Mouse (Mus musculus) thymus, postnatal 4 days (tissue): ENCODE data around the gene Lacc1.
"Not testable (repeated sequence)": the region's sequence is repeated elsewhere in the genome, so short reads cannot be mapped to it uniquely, and the experiment has no call there.

Experiments used
- DNase-seq: peaks from one replicate; pipeline ENCODE4 v3.0.0; 2021

Gene Lacc1

DNA sequence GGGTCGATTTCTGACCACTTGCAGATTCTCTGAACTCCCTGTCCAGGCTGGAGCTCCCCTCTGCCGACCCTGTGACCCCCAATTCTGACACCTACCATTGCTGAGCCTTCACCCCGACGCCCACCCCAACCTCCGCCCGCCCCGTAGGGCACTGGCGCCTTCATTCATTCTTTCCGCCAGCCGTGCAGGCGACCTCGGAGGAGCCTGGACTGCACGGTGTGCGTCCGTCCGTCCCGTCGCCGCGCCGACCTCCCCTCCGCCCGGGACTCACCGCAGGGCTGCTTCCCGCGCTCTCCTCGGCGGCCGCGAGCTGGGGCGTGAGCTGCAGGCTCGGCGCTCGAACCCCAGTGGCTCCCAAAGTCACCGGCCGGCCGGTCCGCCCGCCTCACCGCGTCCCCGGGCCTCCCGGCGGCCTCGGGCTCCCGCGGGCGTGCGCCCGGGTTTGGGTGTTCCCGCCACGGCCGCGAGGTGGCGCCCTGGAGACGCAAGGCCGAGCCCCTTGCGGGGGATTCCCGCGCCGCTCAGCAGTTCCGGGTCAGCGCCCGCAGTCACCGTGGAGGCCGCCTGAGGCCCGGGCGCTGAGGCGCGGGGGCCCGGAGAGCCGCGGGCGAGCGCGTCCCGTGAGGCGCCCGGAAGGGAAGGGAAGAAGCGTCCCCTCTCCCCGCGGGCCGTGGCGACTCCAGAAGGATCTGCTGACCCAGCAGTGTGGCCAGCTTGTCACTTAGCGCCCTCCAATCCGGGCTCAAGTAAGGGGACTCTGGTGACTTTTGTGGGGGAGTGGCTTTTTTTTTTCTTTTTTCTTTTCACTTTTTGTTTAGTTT lies at the start of gene Lacc1, which contains the start of gene Ccdc122:
Gene Lacc1, minus strand, starts transcription at position 679 of the 821 bp plus-strand sequence.
Gene Ccdc122, plus strand, starts transcription at position 547 of the 821 bp plus-strand sequence.
- peak; percentile 93 for DNase-seq

GRCm38 (mm10) chr14:77081248-77081647 lies 44.5 kb upstream of the Lacc1 start:
- no peak for DNase-seq

DNA sequence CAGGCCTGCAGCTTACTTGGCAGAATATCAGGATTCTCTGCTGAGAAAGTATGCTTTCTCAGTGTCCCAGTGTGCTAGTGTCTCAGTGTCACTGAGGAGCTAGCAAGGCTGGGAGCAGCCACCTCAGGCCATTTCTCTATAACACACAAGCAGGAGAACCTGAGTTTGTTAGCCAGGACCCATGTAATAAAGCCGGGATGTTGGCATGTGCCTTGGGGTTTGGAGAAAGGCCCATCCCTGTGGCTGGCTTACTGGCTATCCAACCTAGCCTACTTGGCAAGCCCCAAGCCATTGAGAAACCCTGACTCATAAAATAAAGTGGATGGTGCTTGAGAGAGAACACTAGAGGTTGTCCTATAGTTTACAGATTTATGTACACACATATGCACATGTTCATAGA lies 32.7 kb upstream of the Lacc1 start:
- no peak for DNase-seq

DNA sequence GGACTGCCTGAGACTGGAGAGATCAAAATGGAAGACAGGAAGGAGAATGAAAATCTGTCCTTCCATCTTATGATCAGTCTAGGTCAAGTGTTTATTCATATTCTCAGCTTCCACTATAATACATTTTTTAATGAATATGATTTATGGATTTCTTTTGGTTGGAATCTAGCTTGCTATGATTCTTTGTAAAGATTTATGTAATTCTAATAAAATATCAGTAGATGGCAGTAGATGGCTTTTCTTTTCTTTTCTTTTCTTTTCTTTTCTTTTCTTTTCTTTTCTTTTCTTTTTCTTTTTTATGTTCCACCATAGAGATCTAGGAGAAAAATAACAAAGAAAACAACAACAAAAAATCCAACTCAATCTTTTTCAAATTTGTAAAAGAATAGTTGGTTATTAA lies 16.6 kb upstream of the Lacc1 start:
- no peak for DNase-seq

DNA sequence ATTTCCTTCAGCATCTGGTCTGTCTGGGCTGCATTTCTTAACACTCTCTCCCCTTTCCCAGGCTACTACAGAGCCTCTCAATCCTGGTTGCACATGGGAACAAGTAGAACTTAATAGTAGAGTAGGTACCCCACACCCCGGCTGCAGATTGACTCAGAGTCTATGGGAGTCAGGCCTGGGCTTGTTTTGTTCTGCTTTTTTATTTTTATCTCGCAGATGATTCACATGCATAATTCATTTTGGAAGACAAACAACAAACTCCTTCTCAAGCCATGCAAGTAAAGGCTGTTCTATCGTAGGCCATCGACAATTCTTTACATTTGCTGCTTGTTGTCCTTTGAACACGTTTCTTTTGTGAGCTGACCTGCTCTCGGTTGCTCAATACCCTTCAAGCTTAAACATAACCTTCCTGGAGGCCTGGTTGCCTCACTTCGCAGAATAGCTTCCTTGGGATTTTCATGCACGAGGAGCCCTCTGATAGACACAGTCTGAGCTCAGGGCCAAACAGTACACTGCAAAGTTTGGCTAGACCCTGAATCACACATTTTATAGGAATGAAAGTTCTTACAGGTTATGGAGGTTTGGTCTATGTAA lies 1.2 kb upstream of the Lacc1 start:
- no peak for DNase-seq

GRCm38 (mm10) chr14:77037330-77037729 lies 626 bp upstream of the Lacc1 start:
- DNase-seq, result no peak

- DNase-seq, result no peak
Measured at GRCm38 (mm10) chr14:77034970-77035369, 1.7 kb downstream of the Lacc1 start.

DNA sequence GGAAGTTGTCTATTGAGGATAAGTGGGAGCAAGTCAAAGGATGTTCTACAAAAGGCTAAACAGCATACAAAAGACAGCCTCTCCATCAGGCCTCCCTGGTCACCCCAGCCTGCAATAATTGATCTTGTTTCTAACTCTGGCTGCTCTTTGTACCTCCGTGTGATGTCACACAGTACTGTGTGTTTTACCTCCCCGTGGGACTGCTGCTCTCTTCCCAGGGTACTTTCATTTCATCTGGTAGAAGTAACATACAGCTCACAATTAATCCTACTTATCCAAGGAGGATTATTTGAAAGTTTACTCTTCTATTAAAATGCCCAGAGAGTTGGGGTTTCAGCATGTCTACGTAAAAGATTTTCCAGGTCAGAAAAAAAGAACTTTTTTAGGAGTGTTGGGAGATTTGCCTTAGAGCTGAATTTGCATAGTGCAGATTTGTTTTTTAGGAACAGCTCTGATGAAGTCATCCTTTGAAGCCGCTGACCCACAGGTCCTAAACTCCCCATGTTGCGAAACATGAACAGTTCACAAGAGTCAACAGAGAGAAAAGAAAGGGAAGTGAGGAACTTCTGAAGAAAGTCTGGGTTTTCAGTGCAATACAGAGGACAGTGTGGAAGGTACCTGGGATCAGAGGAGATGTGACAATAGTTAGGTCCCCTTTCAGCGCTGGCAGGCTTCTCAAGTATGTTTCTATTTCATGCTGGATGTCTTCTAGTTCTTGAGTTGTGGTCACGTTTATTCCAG lies 2.4 kb downstream of the Lacc1 start:
- DNase-seq, result no peak

DNA sequence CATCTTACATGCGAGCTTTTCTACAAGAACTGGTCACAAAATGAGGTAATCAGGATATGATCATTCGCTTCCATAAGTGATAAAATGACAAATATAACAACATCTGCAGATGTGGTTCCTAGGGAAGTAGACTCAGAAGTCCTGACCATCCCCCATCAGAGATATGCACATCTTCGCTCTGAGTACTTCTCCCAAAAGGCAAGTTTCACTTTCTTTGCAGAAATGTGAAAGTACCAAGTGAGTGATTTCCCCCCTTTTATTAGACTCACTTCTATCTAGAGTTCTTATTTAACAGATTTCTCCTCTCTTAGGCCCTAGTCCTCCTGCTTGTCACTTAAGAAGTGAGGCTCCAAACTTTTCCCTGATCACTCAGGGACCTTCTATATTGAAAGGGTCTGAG lies 3.3 kb downstream of the Lacc1 start:
- no peak for DNase-seq

DNA sequence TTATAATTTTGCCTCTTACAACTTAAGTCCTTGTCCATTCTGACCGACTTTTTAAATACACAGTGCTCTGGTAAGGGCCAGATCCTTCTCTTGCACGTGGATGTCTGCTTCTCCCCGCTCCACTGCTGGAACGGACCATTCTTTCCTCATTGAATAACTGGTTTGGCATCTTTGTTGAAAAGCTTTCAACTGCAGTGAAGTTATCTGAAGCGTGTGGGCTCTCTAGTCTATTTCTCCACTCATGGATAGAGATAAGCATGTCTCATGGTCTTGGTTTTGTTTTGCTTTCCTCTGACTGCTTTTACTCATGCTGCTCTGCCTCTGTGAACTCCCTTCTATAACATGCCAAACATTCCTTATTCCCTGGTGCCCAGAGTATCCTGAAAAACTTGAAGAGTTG lies 4.3 kb downstream of the Lacc1 start:
- no peak for DNase-seq

GRCm38 (mm10) chr14:77030808-77031207 lies 5.9 kb downstream of the Lacc1 start:
- no peak for DNase-seq

DNA sequence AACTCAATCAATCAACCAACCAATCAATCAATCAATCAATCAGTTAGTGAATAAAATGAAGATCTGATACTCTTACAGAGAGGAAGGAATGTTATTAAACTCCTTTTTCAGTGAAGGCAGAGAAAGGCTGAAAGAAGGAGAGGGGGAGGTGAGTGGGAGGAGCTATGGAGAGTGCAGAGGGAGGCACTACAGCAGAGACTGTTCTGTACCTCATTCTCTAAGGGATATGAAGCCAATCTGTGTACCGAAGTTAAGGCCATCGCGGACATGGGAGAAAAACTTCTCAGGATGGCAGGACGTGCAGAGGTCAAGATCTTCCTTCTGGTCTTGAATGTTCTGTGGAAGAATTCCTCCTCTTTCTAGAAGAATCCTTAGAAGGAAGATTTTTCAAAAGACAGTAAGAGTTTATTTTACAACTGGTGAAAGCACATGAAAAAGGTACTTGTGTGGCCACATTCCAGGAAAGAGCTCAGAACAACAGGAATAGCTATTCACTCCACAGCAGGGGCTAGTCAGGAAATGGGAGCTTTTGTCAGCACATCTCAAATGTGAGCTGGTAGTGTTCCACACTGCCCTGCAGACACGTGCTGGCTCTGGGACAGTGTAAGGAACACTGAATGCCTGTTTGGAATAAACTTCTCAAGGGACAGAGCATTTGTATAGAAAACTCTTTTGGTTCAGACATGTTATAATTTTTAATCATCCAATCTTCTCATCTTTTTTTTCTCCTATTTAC lies 7.2 kb downstream of the Lacc1 start:
- no peak for DNase-seq

- DNase-seq, result no peak
Measured at GRCm38 (mm10) chr14:77024499-77024898, 12.2 kb downstream of the Lacc1 start.

DNA sequence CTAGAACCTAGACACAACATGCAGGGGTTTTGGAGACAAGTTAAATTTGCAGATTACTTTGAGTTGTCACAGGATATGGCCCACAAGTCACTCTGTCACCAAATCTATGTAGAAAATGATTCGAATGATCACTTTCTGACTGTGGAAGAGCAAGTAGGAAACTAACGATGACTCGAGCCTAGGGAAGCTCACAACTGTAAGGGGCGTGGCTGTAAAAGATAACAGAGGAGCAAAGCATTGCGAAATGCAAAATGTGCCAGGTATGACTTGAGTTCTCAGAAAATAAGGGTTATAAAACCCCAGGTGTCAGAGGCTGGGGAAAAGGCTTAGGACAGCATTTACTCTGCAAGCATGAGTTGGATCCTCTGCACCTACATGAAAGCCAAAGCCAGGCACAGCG lies 19.5 kb downstream of the Lacc1 start:
- no peak for DNase-seq

- DNase-seq, result not testable (repeated sequence)
Measured at GRCm38 (mm10) chr14:77016783-77017182, 19.9 kb downstream of the Lacc1 start.

DNA sequence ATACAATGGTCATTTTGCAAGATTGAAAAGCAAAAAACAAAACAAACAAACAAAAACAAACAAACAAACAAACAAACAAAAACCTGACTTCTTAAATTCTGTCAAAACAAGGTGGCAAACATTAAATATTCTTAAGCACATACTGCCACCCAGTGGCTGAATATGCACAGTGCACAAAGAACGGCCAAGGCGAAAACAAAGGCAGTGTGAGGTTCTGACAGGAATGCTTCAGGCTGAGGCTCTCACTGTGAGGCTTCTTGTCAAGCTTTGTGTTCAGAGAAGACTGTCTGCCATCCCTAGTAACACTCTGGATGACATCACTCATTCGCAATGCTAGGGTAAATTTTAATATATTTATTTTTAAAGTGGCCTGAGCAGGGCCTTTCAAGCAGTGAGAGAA lies 24.9 kb downstream of the Lacc1 start:
- DNase-seq, result peak; percentile 72

- peak; percentile 82 for DNase-seq
Measured at GRCm38 (mm10) chr14:77008238-77008637, 28.5 kb downstream of the Lacc1 start.

DNA sequence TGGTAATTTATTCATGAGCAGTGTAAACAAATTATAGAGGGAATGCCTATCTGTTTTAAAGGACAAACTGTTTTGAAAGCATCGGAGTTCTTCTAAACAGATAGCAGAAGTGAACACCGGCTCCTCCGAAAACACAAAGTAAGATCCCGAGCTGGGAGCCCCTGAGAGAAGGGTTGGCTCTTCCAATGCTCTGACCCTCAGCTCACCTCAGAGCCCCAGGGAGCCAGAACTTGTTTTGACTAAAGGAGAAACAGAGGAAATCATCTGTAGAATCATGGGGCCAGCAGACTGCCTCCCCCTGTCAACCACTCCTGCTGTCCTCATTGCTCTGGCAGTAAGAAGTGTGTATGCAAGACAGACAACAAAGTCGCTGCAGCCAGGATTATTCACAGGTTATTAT lies 31.1 kb downstream of the Lacc1 start:
- DNase-seq, result no peak

- DNase-seq, result no peak
Measured at GRCm38 (mm10) chr14:77004740-77005139, 32.0 kb downstream of the Lacc1 start.

- DNase-seq, result not testable (repeated sequence)
Measured at GRCm38 (mm10) chr14:76990351-76990750, 46.4 kb downstream of the Lacc1 start.

- DNase-seq, result no peak
Measured at GRCm38 (mm10) chr14:76981781-76982180, 54.9 kb downstream of the Lacc1 start.

GRCm38 (mm10) chr14:76981176-76981575 lies 55.5 kb downstream of the Lacc1 start:
- DNase-seq, result no peak

DNA sequence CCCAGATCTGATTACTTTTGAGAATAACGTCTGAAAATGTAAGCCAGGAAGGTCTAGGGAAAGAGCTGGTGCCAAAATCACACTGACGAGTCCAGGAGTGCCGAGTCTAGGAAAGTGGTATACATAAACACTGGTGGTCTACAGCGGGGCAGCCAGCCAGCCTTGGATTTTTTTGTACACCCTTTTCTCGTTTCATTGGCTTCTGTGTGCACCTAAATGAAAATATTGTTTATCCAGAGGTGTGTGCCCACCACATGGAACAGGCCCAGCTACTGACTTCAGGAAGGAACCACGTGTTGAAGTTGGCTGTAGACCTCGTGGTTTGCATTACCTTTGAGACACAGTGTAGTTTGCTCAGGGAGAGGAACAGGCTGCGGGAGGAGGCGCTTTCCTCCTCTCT lies 57.1 kb downstream of the Lacc1 start:
- DNase-seq, result no peak
